Mouse (Mus musculus): ENCODE data around the gene Jdp2. TPM values are rescaled to one million over a fixed set of nuclear protein-coding genes. Genes with fewer than 3 reads are reported as not detected.

Gene Jdp2
- total RNA-seq, 2 experiments from 2014 or later, result 15.2 to 17.1 TPM

- DNase-seq, result no peak
These were observed 2.7 kb downstream of the Jdp2 start for GRCm38 (mm10) chr12:85601531-85601930.

DNA sequence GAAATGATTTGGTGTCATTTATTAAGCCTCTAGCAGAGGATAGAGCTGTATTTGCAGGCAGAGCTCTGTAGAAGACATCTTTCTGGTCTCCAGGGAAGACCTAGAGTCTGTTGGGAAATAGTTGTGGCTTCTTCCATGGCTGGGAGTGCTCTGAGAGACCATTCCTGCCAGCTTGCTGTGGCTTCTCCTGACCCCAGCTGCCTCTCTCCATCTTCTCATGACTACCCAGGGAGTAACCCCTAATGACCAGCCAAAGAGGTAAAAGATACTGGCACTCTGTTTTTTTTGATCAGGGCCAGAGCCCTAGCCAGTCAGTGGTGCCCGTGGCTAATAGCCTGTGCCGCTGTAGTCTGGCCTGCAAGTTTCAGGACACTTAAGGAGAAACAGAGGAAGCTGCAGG lies 3.3 kb downstream of the Jdp2 start:
- DNase-seq, result no peak

- no peak for DNase-seq
These were observed 4.0 kb downstream of the Jdp2 start for GRCm38 (mm10) chr12:85602811-85603210.

GRCm38 (mm10) chr12:85603767-85604166 lies 4.9 kb downstream of the Jdp2 start:
- DNase-seq, result no peak

DNA sequence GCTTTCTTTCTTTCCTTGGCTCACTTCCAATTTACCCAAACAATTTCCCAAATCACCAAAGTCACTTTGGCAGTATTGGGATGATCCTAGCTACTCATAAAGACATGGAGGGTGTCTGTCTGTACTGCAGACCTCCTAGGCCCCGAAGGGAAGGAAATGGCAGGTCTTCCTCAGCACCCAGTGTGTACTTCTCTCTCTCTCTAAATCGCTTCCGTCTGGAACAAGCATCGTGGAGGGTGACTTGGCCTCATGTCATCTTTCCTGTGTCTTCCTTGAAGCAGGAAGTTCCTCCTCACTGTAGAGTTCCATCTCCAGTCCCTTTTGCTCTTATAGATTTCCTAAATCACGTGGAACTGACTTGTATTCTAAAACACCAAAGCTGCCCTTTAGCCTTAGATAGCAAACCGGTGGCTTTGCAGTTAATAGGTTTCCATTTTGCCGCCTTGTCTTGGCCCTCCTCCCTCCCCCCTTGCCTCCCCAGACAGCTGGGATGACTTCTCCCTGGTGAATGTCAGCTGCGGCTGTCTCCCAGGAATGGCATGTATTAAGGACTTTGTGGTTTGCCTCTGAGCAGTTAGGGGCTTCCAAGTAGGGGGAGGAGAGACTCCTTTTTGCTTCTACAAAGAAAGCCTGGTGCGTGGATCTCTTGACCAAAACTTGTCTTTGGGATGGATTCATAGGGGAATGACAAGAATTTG lies 5.6 kb downstream of the Jdp2 start:
- DNase-seq, result no peak

DNA sequence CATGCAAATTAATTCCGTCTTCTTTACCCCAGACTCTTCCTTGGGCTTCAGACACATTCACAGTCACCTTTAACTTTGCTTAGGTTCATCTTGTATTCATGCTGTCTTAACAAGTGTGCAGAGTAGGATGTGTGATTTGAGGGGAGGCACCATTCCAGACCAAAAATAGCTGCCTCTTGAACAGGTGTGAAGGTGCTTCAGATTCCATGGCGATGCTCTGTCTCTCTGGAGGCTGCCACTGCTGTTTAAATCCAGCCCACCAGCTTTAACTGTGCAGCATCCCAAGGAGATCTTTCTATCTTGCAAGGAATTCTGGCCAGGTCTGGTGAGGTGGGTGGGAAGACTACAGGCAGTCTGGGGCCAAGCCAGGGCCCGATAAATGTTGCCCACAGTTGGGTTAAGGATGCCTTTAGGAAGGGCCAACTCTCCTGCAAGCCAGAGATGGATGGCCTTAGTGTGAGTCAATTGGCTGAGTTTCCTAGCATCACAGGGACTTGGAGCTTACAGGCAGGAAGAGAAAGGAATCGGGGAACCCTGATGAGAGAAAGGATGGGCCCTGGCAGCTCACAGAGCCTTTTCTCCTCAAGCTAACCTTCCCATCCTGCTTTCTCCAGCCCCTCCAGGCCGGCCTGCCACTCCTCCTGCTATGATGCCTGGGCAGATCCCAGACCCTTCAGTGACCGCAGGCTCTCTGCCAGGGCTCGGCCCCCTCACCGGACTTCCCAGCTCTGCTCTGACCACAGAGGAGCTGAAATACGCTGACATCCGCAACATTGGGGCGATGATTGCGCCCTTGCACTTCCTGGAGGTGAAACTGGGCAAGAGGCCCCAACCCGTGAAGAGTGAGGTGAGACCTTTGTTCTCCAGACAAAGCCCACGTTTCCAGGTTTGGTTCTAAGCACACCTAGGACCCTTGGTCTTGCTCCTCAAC lies 9.0 kb downstream of the Jdp2 start:
- no peak for DNase-seq

GRCm38 (mm10) chr12:85610167-85610566 lies 11.3 kb downstream of the Jdp2 start:
- DNase-seq, result no peak

GRCm38 (mm10) chr12:85614090-85614489 lies 15.3 kb downstream of the Jdp2 start:
- DNase-seq, result no peak

DNA sequence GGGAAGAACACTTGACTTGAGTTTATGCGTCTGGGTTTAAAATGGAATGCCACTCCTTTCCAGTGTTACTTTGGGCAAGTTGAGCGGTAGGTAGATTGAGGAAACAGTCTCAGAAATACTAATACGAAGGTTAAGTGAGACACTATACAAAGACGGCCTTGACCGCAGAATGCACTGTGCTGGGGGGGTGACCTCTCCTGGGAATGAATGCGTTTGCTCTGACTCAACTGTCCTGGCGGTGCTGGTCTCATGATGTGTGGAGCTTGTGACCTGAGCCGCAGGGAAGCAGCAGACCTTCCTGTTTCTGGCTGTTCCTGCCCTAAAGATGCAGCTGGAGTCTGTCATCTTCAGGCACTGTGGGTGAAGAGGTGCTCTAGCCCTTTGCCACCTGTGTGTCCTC lies 16.7 kb downstream of the Jdp2 start:
- DNase-seq, result no peak

GRCm38 (mm10) chr12:85617885-85618284 lies 19.1 kb downstream of the Jdp2 start:
- DNase-seq, result no peak

GRCm38 (mm10) chr12:85618430-85618829 lies 19.6 kb downstream of the Jdp2 start:
- DNase-seq, result no peak

DNA sequence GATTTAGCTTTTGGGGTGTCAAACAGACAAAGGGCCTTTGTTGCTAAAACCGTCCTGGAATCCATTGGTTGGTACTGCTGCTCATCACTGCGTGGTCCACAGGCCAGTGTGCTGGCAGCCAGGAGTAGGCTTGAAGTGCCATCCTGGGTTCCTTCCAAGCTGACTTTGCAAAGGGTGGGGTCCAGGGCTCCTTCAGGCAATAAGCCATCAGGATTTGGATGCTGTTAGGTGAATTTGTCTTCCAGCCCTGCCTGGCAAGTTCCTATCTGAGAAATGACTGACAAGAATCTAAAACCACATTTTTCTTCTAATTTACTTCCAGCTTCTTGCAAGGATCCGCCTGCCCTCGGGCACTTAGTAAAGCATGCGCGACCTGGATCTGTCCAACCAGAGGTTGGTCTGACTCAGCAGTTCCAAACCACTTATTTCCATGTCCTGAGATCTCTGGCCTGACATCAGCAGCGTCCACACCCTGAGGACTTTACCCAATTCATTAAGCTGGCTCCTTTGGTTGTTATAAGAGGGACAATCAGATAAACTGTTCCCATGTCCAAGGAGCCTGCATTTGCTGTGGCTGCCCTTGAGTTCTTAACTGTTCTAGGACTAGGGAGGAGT lies 20.6 kb downstream of the Jdp2 start:
- DNase-seq, result no peak

GRCm38 (mm10) chr12:85619898-85620443 lies 21.1 kb downstream of the Jdp2 start:
- no peak for DNase-seq

DNA sequence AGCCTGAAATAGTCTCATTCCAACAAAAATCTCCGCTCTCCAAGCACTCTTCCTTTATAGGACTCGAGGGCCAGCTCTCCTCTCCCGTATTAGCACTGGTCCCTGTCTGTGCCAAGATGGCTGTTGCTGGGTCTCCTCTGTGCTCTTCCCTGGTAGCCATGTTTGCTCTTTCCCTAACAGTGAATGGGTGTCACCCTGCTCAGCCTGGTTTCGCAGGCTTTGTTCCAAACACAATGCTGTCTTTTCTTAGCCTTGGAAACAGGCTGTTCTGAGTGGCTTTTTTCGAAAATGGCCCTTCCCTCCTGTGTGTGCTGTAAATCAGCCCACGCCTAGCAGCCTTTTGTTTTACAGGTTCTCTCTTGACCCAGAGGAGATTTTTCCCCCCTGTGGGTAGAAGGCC lies 22.2 kb downstream of the Jdp2 start:
- no peak for DNase-seq

- DNase-seq, result no peak
These were observed 22.8 kb downstream of the Jdp2 start for GRCm38 (mm10) chr12:85621673-85622072.

- DNase-seq, result no peak
These were observed 24.9 kb downstream of the Jdp2 start for GRCm38 (mm10) chr12:85623711-85624110.

- DNase-seq, result no peak
These were observed 25.8 kb downstream of the Jdp2 start for GRCm38 (mm10) chr12:85624652-85625051.

DNA sequence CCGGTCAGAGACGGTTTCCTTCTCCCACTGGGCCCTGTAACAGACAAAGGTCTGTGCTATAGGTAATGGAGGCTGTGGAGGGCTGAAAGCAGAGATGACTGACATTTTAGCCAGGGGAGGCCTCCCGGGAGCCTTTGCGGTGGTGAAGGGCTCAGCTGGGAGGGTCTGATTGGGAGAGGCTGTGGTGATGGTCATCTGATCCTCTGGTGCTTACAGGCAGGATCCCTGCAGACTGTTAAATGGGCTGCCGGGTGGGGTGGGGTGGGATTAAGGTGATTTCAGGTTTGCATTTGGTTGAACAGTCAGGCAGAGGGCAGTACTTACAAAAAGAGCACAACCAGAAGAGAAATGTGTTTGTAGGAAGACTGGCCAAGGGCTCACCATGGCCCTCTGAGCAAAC lies 27.0 kb downstream of the Jdp2 start:
- DNase-seq, result no peak

DNA sequence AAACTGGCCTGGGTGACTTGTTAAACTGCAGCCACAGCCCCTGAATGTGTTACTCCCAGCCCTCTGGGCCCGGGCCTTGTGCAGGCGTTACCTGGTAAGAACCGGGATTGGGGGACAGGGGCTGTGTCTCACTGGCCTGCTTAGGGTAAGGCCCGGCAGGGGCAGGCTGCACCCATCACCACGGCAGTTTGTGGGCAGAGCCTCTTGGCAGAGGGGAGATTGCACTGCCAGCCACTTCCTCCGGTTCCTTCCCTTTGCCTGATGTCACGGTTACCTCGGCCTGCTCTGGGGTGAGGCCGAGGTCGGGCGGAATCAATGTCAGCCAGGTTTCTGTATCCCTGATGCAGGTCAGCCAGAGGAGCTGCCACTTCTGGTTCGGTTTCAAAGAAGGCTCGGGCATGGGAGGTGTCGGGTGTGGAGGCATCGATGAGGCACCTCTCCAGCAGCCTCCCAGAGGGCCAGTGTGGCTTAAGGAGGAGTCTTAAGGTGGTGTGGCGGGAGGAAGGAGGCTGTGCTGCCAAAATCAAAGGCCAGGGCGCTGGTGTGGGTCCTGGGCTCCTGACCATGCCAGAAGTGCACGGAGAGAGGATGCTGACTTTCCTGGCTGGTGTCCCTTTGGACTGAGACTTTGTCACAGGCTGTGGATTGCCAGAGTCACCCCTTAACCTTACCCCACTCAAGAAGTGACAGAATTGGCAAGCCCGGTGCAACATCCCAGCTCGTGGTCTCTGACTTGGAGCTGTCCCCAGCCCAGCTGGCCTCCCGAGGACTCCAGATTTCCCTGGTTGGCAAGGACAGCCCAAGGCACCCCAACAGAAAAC lies 31.0 kb downstream of the Jdp2 start:
- peak; percentile 36 for DNase-seq

DNA sequence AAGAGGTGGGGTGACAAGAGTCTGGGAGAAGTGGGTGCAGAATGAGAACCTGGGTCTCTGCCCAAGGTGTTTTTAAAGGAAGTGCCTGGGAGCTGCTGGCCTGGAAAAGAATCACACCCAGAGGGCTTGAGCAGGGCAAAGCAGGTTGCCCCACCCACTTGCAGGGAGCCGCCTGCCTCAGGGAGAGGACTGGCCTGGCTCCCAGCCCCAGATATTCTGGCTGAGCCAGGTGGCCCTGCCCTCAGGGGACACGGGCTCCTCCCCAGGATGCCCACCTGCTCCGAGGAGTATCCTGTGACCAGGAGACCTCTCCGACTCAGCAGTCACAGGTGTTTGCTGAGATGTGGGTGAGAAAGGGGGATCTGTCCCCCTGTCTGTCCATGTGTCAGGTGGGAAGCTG lies 32.4 kb downstream of the Jdp2 start:
- DNase-seq, result no peak

DNA sequence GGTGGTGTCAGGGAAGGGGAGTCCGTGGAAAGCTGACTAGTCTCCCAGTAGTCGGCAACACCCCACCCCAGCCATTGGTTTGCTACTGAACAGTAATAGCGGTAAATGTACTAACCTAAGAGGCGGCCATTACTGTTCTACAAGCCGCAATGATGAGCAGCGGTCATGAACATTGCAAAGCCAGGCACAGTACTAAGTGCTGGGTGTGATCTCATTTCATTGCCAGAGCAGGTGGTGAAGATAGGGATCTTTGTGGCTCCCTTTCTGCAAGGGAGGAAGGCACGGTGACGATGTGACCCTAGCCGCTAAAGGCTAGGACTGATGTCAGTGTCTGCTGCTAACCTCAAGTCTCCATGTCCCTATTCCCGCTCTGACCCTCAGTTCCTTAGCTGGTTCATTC lies 33.5 kb downstream of the Jdp2 start:
- no peak for DNase-seq

DNA sequence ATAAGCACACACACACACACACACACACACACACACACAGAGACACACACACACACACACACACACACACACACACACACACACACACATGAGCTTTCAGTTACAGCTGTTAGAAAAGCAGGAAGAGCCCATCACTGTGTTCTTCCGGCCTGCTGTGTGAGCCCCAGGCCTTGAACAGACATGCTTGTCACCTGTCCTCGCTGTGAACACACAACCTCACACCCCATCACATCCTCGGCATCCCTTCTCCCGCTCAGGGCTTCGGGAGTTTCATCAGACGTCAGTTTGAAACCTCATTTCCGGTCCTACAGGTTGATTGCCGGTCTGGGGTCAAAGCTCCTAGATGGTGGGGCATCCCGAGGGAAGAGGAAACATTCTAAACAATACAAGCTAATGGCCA lies 39.1 kb downstream of the Jdp2 start:
- no peak for DNase-seq

Data from gastrocnemius, postnatal 10 days (tissue).